Mouse (Mus musculus) bone marrow macrophage, adult 2 months (primary cell): ENCODE measurements around the gene Bend5. TPM values are rescaled to one million over a fixed set of nuclear protein-coding genes. Genes with fewer than 3 reads are reported as not detected.

Experiments
- H3K27ac ChIP-seq: 2 replicates; pipeline ENCODE4 v1.5.1; 2012; ENCODE audit warnings: low read depth, low read length; ENCODE audit not compliant: insufficient read depth
- H3K4me1 ChIP-seq: 2 replicates; pipeline ENCODE4 v1.6.1; 2012; ENCODE audit warnings: low read length; ENCODE audit not compliant: control insufficient read depth, insufficient read depth
- H3K4me3 ChIP-seq: 2 replicates; pipeline ENCODE4 v1.5.1; 2012; ENCODE audit warnings: mild to moderate bottlenecking, low read length, moderate library complexity; ENCODE audit not compliant: insufficient read depth
- CTCF ChIP-seq: IDR thresholded peaks from 2 replicates; pipeline ENCODE4 v1.5.1; 2012; ENCODE audit warnings: low read depth, mild to moderate bottlenecking, low read length, moderate library complexity
- POLR2A ChIP-seq: IDR thresholded peaks from 2 replicates; pipeline ENCODE4 v1.6.1; 2012; ENCODE audit warnings: mild to moderate bottlenecking, low read depth, low read length, borderline replicate concordance
- polyA plus RNA-seq: library from polyadenylated mRNA; stranded (reverse); fragments of >200 nt; gene quantifications from 2 replicates; pipeline ENCODE4 v1.2.4, GENCODE M21; 2012; ENCODE audit not compliant: missing spikeins, insufficient read depth, insufficient read length

The Bend5 gene
- polyA plus RNA-seq, 1 experiment: not detected

DNA sequence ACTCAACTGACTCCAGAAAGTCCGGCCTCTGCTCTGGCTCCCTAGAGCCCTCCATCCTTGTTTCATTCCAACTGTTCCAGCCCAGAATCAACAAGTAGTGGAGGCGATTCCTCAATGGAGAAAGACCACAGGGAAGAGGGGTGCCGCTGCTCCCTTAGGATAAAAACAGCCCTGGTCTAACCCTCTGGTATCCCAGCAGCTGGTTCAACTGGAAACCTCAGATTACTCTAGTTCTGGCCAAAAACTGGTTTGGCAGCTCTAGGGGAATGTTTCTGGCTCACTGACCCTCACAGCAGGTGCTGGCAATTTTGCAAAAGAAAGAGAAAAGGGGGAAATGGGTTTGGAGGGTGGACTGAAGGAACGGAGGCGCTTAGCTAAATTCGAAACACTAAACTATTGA lies 407 bp upstream of the Bend5 start:
- TF ChIP-seq CTCF: no peak
- TF ChIP-seq POLR2A: no peak
- no peak overlapping the region for H3K27ac ChIP-seq
- H3K4me1 ChIP-seq: no peaks in the 10 kb centered on the region
- H3K4me3 ChIP-seq: no peak overlapping the region

DNA sequence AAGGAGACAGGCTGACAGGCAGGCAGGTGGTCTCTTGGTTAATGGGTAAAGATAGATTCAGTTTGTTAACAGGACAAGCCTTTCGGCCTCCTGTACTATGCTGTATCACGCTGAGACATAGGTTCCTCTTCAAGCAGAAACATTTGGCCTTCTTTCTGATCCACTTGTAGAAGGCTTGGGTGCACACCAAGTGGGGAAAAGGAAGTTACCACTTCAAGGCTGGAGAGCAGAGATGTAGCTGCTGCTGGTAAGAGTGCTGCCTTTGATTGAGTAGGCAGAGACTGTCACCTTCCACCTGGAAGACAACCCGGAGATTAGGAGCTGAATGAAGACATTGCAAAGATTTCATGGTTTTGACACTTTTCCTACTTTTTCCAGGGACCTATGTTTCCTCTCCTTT lies 1.3 kb downstream of the Bend5 start:
- no peak for TF ChIP-seq POLR2A
- Histone ChIP-seq H3K4me3 (no peak overlapping the region), H3K4me1 (no peaks in the 10 kb centered on the region), H3K27ac (no peak overlapping the region)

DNA sequence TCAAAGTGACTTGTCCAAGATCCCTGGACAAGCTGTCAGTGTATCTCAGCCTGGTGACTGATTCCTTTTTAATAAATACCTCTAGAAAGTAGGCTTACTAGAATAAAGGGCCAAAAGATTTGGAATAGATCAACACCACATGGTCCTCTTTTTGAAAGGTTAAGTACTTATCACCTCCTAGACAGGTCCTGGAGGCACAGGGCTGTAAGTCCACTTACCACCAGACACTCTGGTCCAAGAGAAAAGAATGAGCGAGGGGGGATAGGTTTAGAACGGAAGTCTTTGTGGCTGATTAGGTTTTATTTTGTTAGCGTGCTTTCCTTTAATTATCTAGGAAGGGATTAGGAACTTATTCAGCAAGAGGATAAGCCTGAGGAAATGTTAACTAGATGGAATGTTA lies 1.7 kb downstream of the Bend5 start:
- no peak for TF ChIP-seq CTCF
- TF ChIP-seq POLR2A: no peak
- Histone ChIP-seq H3K27ac (no peak overlapping the region), H3K4me3 (no peak overlapping the region), H3K4me1 (no peaks in the 10 kb centered on the region)

DNA sequence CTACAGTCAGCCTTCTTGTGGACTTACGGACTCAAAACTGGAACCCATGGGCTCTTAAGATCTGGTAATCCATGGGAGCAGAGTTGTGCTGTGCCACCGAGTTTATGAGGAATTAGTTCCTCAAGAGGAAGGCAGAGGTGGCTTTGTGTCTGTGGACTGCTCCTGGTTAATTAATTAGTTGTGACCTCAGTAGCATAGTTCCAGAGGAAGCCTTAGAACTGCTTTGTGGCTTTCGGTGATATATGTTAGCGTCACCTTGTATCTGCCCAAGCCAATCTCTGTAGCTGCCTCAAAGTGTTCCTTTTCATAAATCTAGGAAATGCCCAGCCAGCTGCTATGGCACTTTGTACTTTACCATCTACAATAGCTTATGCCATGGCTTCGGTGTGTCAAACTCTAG lies 2.9 kb downstream of the Bend5 start:
- no peaks in the 10 kb centered on the region for H3K4me1 ChIP-seq
- H3K27ac ChIP-seq: no peak overlapping the region
- H3K4me3 ChIP-seq: no peak overlapping the region
- TF ChIP-seq CTCF (no peak), POLR2A (no peak)

DNA sequence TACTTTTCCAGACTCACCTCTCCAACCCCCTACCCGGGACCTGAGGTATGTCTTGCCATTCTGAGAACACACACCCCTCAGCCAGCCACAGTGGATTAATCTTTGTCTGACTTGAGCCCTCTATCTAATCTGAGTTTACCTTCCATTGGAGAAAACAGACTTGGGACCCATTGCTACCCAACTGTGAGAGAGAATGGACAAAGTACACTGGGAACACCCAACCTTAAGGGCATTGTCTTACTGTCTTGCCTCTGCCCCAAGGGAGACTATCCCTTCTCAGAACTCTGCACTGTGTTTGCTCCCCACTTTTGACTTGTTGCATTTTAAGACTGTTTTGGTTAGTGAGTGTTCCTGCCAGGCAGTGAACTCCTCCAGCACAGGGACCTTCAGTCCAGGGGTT lies 4.7 kb downstream of the Bend5 start:
- Histone ChIP-seq H3K27ac (no peak overlapping the region), H3K4me3 (no peak overlapping the region), H3K4me1 (no peaks in the 10 kb centered on the region)
- no peak for TF ChIP-seq POLR2A
- no peak for TF ChIP-seq CTCF

DNA sequence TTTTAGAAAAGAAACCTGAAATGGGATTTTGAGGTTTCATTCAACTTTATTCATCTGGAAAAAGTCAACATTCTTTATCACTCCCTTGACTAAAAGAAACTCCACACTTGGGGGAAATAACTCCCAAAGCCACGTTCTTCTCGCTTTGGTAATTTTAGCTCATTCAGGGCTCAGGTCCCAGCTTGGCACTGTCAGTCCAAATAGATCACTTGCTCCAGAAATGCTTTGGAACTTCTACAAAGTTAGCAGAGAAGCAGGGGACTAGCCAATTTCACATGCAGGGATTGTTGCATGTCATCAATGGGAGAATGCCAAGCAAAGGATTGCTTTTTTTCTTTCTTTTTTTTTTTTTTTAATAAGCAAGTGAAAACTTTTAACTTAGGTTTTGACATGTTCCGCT lies 5.2 kb downstream of the Bend5 start:
- Histone ChIP-seq H3K4me1 (no peaks in the 10 kb centered on the region), H3K4me3 (no peak overlapping the region), H3K27ac (no peak overlapping the region)
- TF ChIP-seq POLR2A: no peak
- no peak for TF ChIP-seq CTCF

DNA sequence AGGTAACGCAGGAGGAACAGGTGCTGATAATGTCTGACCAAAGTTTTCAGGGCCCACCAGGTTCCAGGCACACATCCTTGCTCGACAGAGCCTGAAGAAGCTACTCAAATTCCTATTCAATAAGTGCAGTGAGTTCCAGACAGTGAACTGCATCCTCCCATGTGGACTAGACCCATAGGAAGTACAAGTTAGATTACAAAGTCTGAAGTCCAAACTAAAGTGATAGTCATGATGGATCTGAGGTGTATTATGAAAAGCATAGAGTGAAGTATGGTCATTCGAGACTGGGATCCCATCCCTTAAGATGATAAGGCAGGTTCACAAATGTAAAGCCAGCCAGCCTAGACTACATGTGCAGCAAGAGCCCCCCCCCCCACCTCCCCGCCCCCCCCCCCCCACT lies 6.1 kb downstream of the Bend5 start:
- Histone ChIP-seq H3K27ac (no peak overlapping the region), H3K4me3 (no peak overlapping the region), H3K4me1 (no peaks in the 10 kb centered on the region)
- no peak for TF ChIP-seq POLR2A
- no peak for TF ChIP-seq CTCF

DNA sequence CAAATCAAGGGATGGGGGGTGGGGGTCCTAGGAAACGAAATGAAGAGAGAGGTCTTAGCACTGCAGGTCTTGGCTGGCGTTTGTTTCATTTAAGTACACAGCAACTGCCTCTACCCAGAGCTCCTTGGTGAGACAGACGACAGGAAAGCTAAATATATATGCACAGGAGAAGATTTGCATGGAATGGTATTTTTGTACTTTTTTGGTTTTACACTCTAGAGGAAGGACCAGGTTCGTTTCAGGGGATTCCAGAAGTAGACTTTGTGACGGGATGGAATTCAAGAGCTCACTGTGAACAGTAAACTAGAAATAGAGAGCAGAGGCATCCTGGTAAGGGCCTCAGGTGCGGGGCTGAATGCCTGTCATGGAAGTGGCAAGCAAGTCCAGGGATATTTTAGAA lies 7.0 kb downstream of the Bend5 start:
- no peak overlapping the region for H3K4me3 ChIP-seq
- TF ChIP-seq POLR2A (no peak), CTCF (no peak)
- no peaks in the 10 kb centered on the region for H3K4me1 ChIP-seq
- no peak overlapping the region for H3K27ac ChIP-seq

DNA sequence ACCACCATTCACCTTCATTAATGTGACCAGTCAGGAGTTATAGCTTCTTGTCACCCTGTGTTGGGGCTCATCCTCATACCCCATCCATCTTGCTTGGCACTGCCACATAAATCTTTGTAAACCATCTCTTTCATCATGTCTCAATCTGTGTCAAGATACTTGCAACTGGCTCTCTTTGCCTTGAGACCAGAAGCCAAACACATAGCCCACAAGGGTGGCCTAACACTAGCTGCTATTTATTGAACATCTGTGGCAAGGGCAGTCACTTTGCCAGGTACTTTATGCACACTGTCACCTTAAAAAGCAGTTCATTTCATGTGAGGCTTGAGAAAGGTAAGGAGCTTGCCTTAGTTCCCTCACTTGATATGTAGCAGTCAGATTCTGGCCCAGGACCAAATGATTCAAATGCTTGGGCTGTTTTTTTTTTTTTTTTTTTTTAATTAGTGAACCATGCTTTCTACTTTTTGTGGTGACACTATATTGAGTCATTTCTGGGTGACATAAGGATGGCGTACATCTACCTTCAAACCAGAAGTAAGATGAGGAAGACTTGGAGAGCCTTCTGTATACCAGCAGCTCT lies 9.7 kb downstream of the Bend5 start:
- TF ChIP-seq POLR2A (no peak), CTCF (no peak)
- Histone ChIP-seq H3K4me3 (no peak overlapping the region), H3K27ac (no peak overlapping the region), H3K4me1 (no peaks in the 10 kb centered on the region)

DNA sequence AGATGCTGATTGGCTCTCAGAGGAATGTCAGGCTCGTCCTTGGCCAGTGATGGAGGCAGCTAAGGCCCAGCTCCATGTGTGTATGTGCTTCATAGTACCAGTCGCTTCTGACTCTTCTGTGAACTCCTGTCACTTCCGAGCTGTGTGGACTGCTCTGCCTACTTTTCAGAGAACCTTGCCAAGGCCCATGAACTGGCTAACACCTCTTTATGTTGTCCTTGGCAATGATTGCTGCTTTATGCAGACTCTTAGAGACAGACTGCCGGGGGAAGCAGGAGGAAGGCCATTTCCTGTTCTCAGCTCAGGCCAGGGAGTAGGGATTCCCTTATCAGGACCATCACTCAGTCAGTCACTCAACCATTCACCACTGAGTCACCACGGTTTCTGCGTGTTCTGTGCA lies 10.4 kb downstream of the Bend5 start:
- Histone ChIP-seq H3K27ac (no peak overlapping the region), H3K4me1 (no peaks in the 10 kb centered on the region), H3K4me3 (no peak overlapping the region)
- TF ChIP-seq CTCF (no peak), POLR2A (no peak)

DNA sequence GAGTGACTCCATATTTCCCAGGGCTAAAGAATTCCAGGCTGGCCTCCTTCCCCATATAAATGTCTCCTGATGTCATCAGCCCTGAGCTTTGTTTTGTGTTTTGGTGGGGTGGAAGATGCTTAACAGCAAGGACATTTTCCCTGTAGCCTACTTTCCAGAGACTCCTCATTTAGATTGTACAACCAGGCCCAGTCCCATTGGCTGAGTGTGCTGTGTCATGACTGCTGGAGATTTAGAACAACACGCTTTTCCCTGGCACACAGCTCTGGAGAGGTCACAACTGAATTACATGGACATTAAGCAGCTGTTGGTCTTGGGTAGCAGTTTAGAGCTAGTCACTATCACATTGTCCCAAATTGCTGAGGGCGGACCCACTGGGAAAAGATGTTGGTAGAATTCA lies 16.4 kb downstream of the Bend5 start:
- H3K4me3 ChIP-seq: no peak overlapping the region
- no peaks in the 10 kb centered on the region for H3K4me1 ChIP-seq
- TF ChIP-seq POLR2A (no peak), CTCF (no peak)
- H3K27ac ChIP-seq: no peak overlapping the region

DNA sequence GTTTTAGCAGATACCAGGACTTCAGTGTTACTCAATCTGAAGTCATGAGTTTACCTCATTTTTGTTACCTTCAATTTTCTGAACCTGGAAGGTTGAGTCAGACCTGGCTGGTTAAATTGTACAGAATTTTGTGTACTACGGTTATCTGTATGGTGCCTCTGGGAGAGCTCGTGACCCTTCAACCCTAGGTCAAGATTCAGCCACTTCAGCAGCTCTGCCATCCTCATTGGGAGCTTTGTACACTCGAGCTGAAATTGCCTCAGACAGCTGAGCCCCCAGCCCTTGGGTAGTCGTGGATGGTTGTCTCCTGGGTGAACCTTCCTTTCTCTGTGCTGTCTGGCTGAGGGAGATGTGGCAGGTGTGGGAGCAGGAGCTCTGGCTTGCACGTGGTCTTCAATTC lies 17.2 kb downstream of the Bend5 start:
- Histone ChIP-seq H3K27ac (no peak overlapping the region), H3K4me3 (no peak overlapping the region), H3K4me1 (no peaks in the 10 kb centered on the region)
- TF ChIP-seq CTCF (no peak), POLR2A (no peak)
